Mouse (Mus musculus): ENCODE measurements at regions not wholly inside any gene's neighbourhood (a gene's known extent, or its start where the extent isn't known, plus 50 kb on each side); places are given as distances from the start of the nearest gene placed in this dataset.

DNA sequence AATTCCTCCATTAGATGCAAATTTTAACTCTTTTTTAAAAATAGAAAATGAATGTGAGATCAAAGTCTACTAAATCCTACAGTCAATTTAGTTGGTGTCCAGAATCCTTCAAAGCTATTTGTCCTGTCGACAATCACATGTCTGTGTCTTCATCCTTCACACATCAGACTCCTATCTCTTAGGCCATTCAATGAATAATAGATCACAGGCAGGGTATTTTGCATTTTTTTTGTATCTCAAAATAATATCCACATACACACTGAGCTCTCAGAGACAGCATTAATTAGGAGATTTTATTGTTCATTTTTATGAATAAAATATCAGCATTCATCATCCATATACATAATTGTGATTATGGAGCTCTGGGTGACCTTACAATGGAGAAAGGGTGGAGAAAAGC lies 427.2 kb downstream of the Hao1 start:
- no peak for DNase-seq

DNA sequence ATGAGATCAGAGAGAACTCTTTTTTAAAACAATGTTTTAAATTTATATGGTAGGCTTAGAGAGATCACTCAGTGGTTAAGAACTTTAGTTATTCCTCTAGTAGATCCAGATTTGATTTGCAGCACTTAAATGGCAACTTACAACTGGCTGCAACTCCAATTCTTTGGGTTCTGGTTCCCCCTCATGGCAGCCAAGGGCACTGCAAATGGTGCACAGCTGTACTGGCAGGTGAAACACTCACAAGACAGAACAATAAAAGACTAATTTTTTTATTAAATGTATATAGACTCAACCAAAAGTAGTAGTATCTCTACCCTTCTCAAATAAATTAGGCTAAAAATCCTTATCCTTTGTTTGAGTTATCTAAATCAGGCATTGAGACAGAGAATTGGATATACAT lies 446.9 kb downstream of the Hao1 start:
- DNase-seq = no peak

DNA sequence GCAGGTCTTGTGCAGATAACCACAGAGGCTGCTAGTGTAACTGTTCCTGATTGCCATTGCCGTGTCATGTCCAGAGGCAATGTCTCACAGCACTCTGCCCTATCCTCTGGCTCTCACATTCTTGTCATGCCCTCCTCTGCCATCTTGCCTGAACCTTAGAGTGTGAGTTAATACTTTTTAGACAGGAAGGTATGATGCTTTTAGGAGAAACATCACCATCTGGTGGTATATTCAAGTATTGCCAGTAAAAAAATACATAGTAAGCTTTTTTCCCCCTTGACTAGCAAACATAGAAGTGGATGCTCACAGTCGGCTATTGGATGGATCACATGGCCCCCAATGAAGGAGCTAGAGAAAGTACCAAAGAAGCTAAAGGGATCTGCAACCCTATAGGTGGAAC lies 465.8 kb downstream of the Hao1 start:
- no peak for DNase-seq

DNA sequence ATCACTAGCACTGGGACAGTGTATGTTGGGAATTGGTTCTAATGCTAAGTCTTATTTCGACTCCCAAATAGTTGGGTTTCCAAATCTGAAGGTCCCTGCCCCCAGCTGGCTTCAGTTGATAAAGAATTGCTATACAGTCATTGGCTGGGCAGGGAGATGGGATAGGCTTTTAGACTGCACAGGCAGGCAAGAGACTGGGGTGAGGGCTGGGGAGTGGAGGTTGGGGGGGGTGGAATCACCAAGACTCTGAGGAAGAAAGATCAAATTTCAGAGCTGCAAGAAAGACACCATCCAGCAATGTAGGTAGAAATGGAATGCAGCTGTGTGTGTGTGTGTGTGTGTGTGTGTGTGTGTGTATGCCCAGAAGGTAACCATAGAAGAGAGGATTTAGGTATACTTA lies 474.0 kb downstream of the Hao1 start:
- no peak for DNase-seq

DNA sequence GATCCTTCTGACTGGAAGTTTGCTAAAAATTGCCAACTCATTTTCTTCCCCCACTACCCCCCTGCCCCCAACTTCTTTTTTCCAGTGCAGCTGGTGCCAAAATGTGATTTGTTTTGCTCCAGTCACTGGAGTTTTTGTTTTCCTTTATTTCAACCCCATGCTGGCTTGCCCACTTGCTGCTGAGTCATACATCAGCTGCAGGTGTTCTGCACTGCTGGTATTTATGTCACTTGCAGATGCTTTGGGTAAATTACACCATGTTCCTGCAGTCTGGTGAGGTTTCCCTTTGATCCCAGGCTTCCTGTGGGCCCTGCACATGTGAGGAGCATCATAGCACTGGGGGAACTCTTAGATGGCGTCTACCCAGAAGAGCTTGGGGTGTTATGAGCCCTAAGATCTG lies 476.2 kb downstream of the Hao1 start:
- no peak for DNase-seq

GRCm38 (mm10) chr2:134067910-134068335 lies 486.2 kb downstream of the Hao1 start:
- no peak for DNase-seq

- no peak for DNase-seq
These were observed 486.8 kb downstream of the Hao1 start for GRCm38 (mm10) chr2:134067404-134067803.

DNA sequence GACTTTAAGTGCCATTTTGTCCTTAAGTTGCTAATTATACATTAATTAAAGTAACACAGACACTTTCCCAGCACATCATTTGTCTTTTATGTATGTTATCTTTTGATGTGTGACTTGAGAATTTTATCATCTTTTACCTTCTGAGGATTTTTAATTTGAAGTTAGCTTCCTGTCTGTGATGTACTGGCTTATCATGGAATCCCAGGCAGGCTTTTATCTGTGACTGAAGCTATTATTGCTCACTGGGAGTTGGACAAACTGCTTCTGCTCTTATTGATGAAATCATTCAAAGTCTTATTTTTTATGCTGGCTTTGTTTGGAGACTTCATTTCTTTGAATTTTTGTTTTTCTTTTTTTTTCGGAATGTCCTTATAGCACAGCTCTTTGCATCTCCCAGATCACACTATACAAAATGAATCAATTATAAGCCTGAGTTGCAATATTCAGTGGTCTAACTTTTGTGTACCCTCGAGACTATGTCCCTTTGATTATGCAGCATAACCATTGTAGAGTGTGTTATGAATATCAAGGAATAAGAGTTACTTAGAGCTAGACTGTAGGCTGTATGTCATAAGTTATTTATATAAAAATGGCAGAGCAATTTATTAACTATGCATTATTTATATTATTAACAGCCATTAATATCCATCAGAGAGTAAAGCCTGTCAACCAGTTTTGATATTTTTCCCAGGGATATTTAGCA lies 494.1 kb downstream of the Hao1 start:
- DNase-seq = no peak

GRCm38 (mm10) chr2:134036359-134036874 lies 484.5 kb downstream of the Bmp2 start:
- DNase-seq = no peak

GRCm38 (mm10) chr2:134029631-134030414 lies 477.9 kb downstream of the Bmp2 start:
- peak; percentile 55 to 69 for DNase-seq

DNA sequence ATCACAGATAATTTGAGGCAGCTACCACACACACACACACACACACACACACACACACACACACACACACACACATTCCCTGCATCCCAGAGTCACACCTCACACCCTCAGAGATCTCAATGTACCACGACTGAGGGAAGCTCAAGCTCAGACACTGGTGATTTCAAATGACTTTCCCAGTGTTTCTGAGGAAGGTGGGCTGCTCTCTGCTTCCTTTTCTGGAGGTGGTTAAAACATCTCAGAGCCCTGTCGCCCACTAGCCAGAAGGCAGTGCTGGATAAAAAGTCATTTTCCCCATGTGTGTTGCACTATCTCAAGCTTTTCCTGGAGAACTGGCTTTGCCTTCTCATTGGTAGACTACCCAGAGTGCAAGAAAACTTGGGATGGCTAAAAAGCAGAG lies 477.2 kb downstream of the Bmp2 start:
- no peak for DNase-seq

DNA sequence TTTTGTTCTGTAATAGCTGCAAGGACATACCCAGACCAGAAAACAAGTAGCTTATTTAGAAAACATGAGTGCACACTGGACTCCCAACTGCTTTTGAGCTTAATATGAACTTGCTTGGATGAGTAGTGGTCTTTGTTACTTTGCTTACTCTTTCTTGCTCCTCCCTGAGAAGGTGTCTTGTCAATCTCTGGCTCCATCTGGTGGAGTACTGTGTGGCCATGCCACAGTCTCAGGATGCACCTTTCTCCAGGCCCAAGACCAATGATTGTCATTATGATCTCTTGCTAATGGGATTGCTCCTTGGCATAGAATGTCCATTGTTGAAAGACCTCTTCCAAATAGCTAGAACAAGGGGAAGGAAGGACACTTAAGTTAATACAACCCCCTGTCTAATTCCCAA lies 465.1 kb downstream of the Bmp2 start:
- DNase-seq = peak; percentile 17 to 40

- DNase-seq = no peak
These were observed 451.2 kb downstream of the Bmp2 start for GRCm38 (mm10) chr2:134003146-134003545.

DNA sequence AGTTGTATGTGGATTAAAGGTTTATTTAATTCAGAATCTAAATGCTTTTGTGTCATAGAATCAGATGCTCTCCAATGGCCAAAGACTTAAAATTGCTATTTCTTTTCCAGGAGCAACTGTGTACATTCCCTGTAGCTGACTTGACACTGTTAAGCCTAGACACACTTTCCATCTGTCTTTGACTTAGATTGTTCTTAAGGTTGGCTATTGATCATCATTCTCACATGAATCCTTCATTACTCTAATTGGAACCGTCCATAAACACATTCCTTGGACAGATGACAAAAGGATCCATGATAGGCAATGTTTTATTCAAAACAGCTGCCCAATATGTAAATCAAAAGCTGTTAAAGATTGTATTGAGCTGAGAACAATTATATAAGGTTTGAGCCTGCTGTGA lies 442.8 kb downstream of the Bmp2 start:
- DNase-seq = no peak

DNA sequence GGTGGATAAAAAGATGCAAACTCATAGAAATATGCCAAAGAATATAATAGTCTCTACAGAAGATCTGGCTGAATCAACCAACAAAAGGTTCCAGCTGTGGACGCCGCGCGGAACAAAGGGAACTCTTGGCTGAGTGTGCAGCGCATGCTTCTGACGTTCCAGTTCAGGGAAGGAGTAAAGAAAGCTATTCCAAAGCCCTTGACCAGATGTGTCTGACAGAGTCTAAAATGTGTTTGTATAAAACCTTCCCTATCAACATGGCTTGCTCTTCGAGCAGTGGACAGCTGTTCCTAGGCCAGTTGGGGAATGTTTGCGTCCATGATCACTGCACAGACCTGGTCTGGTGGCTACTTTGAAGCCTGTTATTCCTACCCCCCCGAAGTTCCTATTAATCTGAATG lies 442.4 kb downstream of the Bmp2 start:
- DNase-seq = no peak

- DNase-seq = no peak
These were observed 435.7 kb downstream of the Bmp2 start for GRCm38 (mm10) chr2:133987671-133988070.

Data from adrenal gland, postnatal 36 days (tissue).